Mouse (Mus musculus): ENCODE results near the gene Aqp9. TPM values are rescaled to one million over a fixed set of nuclear protein-coding genes. Genes with fewer than 3 reads are reported as not detected.

Gene Aqp9
- total and polyA plus RNA-seq, 3 experiments, result 64.8 to 76.1 TPM; not detected in 1

DNA sequence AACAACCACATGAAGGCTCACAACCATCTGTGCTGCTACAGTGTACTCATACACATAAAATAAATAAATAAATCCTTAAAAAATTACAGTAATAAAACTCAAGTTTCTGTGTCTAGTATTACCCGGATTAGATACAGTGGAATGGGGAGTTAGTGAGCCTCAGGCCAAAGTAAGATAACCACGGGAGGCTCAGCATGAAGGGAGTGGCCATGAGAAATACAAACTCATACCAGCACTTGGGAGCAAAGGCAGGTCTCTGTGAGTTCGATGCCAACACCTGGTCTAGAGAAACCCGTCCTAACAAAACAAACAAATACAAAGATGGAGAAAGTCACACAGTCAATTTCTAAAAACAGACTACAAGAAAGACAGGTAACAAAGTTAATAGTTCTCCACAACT, 18.3 kb downstream of the Aqp9 start:
- TF ChIP-seq BHLHE40 (IDR thresholded peaks at IDR 0.05; ENCODE audit: borderline replicate concordance, low read depth, low read length), result no peak
- TF ChIP-seq TCF12 (IDR thresholded peaks at IDR 0.05; ENCODE audit: low read depth, low read length), result no peak
- no peak for TF ChIP-seq KAT2A (conservative IDR thresholded peaks at IDR 0.05; ENCODE audit: low read depth, low read length)
- TF ChIP-seq ELF1 (IDR thresholded peaks at IDR 0.05; ENCODE audit: low read depth, low read length), result no peak
- TF ChIP-seq MEF2A (IDR thresholded peaks at IDR 0.05; ENCODE audit: extremely low read depth, insufficient replicate concordance, low read depth, low read length, poor library complexity, severe bottlenecking), result no peak
- no peak for TF ChIP-seq GATA1 (IDR thresholded peaks at IDR 0.05; ENCODE audit: low read depth, low read length)
- TF ChIP-seq RCOR1 (IDR thresholded peaks at IDR 0.05; ENCODE audit: low read depth, low read length), result no peak
- no peak for TF ChIP-seq CHD2 (IDR thresholded peaks at IDR 0.05; ENCODE audit: low read length)
- no peak for TF ChIP-seq RAD21 (IDR thresholded peaks at IDR 0.05; ENCODE audit: low read depth, low read length)
- TF ChIP-seq MAZ (IDR thresholded peaks at IDR 0.05; ENCODE audit: low read depth, low read length), result no peak
- TF ChIP-seq UBTF (IDR thresholded peaks at IDR 0.05; ENCODE audit: borderline replicate concordance, insufficient read depth, low read depth, low read length), result no peak
- TF ChIP-seq USF1 (IDR thresholded peaks at IDR 0.05; ENCODE audit: low read depth, low read length), result no peak
- no peak for TF ChIP-seq ZNF384 (IDR thresholded peaks at IDR 0.05; ENCODE audit: low read depth, low read length)
- H3K4me1 ChIP-seq (ENCODE audit: control insufficient read depth in 1 of 2, insufficient read depth in 2 of 2, low read length in 2 of 2), result peaks cover 41 to 45% of the 10 kb centered on the region in 2 experiments
- H3K4me3 ChIP-seq (ENCODE audit: control insufficient read depth in 1 of 2, insufficient read depth in 1 of 2, low read depth in 2 of 2, low read length in 2 of 2), result no peak overlapping the region
- H3K36me3 ChIP-seq (ENCODE audit: control insufficient read depth in 1 of 2, insufficient read depth in 2 of 2, low read length in 2 of 2), result peaks cover 24 to 58% of the 10 kb centered on the region in 2 experiments
- peak; percentile 29 for DNase-seq (ENCODE audit: low read depth, low spot score)
- H3K27ac ChIP-seq (ENCODE audit: control insufficient read depth, low read depth, low read length), result peak overlapping the region; percentile 25; the same call in 1 of the 2 replicates
- H3K79me2 ChIP-seq (ENCODE audit: control insufficient read depth, insufficient read depth, low read length, poor library complexity), result peaks cover 38% of the 10 kb centered on the region
- no peaks in the 10 kb centered on the region for H3K9me3 ChIP-seq (replicated peaks; ENCODE audit: insufficient read depth, low read length)
- H3K27me3 ChIP-seq (ENCODE audit: control insufficient read depth in 1 of 2, insufficient read depth in 2 of 2, low read length in 2 of 2), result no peaks in the 10 kb centered on the region
- no peak overlapping the region for H3K9ac ChIP-seq (ENCODE audit: control insufficient read depth, low read depth, low read length, poor library complexity, severe bottlenecking)

DNA sequence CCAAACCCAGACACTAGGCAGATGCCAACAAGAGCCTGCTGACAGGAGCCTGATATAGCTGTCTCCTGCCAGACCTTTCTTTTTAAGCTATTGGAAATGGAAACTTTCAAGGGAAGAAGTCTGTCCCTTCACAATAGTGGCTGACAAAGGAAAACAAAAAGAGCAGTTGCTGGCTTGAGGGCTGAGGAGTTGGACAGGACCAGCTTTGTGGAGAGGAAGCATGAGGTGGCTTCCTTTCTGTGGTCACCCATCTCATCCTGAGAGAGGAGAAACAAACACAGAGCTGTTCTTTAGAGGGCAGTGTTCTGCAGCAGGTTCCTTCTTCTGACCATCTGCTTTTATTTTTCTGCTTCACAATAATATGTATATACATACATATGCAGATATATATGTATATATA, 19.6 kb downstream of the Aqp9 start:
- Histone ChIP-seq H3K4me1 (ENCODE audit: control insufficient read depth in 1 of 2, insufficient read depth in 2 of 2, low read length in 2 of 2) (peaks cover 37% of the 10 kb centered on the region in 2 experiments), H3K79me2 (ENCODE audit: control insufficient read depth, insufficient read depth, low read length, poor library complexity) (peaks cover 32% of the 10 kb centered on the region), H3K9ac (ENCODE audit: control insufficient read depth, low read depth, low read length, poor library complexity, severe bottlenecking) (no peak overlapping the region)

More for the DNA sequence above, 19.6 kb downstream of the Aqp9 start:
- Histone ChIP-seq H3K27me3 (ENCODE audit: control insufficient read depth in 1 of 2, insufficient read depth in 2 of 2, low read length in 2 of 2) (no peaks in the 10 kb centered on the region), H3K4me3 (ENCODE audit: control insufficient read depth in 1 of 2, insufficient read depth in 1 of 2, low read depth in 2 of 2, low read length in 2 of 2) (no peak overlapping the region), H3K27ac (ENCODE audit: control insufficient read depth, low read depth, low read length) (no peak overlapping the region), H3K36me3 (ENCODE audit: control insufficient read depth in 1 of 2, insufficient read depth in 2 of 2, low read length in 2 of 2) (peaks cover 31 to 45% of the 10 kb centered on the region in 2 experiments), H3K9me3 (replicated peaks; ENCODE audit: insufficient read depth, low read length) (no peaks in the 10 kb centered on the region)
- DNase-seq (ENCODE audit: low read depth, low spot score), result no peak
- TF ChIP-seq POLR2AphosphoS2 (IDR thresholded peaks at IDR 0.05; ENCODE audit: low read length) (no peak), E2F4 (IDR thresholded peaks at IDR 0.05; ENCODE audit: borderline replicate concordance, low read depth, low read length) (no peak), CTCF (IDR thresholded peaks at IDR 0.05 in 2 of 3, conservative IDR thresholded peaks at IDR 0.05 in 1 of 3; ENCODE audit: control insufficient read depth in 1 of 3, insufficient read depth in 1 of 3, low read depth in 2 of 3, low read length in 3 of 3, poor library complexity in 1 of 3, severe bottlenecking in 1 of 3) (peak in 1 of 3 experiments; percentile 5; a peak in 1 of 6 replicates)

Data from MEL (cell line).